Mouse (Mus musculus) lung, embryonic 16.5 days (tissue): Measurements from ENCODE around the gene Cmtm5. TPM values are rescaled to one million over a fixed set of nuclear protein-coding genes. Genes with fewer than 3 reads are reported as not detected.

ENCODE experiments used
- ATAC-seq: fragments of 200-750 bp; cut with Nextera tagmentation; 2 replicates; pipeline ENCODE4 v1.8.0; 2017; ENCODE audit warnings: low read depth, mild to moderate bottlenecking, moderate library complexity
- H3K27ac ChIP-seq: fragments of 300-500 bp; sonication (generic); 2 replicates; pipeline ENCODE4 v1.5.1; 2014; ENCODE audit warnings: mild to moderate bottlenecking, control low read depth, low read length
- H3K27me3 ChIP-seq: fragments of 300-500 bp; sonication (generic); 2 replicates; pipeline ENCODE4 v1.6.1; 2014; ENCODE audit warnings: low read depth, low read length, mixed read lengths; ENCODE audit not compliant: control insufficient read depth, insufficient read depth
- H3K36me3 ChIP-seq: fragments of 300-500 bp; sonication (generic); 2 replicates; pipeline ENCODE4 v1.6.1; 2014; ENCODE audit warnings: low read length; ENCODE audit not compliant: control insufficient read depth, insufficient read depth
- H3K4me1 ChIP-seq: fragments of 300-500 bp; sonication (generic); replicated peaks from 2 replicates; pipeline ENCODE4 v1.6.1; 2014; ENCODE audit warnings: low read length, mixed read lengths; ENCODE audit not compliant: control insufficient read depth, insufficient read depth
- H3K4me2 ChIP-seq: fragments of 300-500 bp; sonication (generic); 2 replicates; pipeline ENCODE4 v1.6.1; 2014; ENCODE audit warnings: low read depth, low read length, control low read depth
- H3K4me3 ChIP-seq: fragments of 300-500 bp; sonication (generic); 2 replicates; pipeline ENCODE4 v1.5.1; 2014; ENCODE audit warnings: mild to moderate bottlenecking, low read length, control low read depth
- H3K9ac ChIP-seq: fragments of 300-500 bp; sonication (generic); 2 replicates; pipeline ENCODE4 v1.6.1; 2014; ENCODE audit warnings: low read length, control low read depth
- H3K9me3 ChIP-seq: fragments of 300-500 bp; sonication (generic); 2 replicates; pipeline ENCODE4 v1.6.1; 2016; ENCODE audit warnings: low read length; ENCODE audit not compliant: control insufficient read depth
- WGBS: fragments of 180-500 bp; shearing (Covaris S2); extraction: QIAGEN DNeasy Blood & Tissue Kit; methylation state at CpG from one replicate; pipeline ENCODE4 v1.1.7; 2014; 5-methylcytosine and 5-hydroxymethylcytosine counted together
- polyA plus RNA-seq: library from polyadenylated mRNA; unstranded; fragments of >200 nt; fragmentation: Nextera tagmentation; extraction: Ambion mirVana; gene quantifications from 2 replicates; pipeline ENCODE4 v1.2.1, GENCODE M21; 2015

Cmtm5 gene
- polyA plus RNA-seq, 1 experiment from 2014 or later, result 1.2 TPM

DNA sequence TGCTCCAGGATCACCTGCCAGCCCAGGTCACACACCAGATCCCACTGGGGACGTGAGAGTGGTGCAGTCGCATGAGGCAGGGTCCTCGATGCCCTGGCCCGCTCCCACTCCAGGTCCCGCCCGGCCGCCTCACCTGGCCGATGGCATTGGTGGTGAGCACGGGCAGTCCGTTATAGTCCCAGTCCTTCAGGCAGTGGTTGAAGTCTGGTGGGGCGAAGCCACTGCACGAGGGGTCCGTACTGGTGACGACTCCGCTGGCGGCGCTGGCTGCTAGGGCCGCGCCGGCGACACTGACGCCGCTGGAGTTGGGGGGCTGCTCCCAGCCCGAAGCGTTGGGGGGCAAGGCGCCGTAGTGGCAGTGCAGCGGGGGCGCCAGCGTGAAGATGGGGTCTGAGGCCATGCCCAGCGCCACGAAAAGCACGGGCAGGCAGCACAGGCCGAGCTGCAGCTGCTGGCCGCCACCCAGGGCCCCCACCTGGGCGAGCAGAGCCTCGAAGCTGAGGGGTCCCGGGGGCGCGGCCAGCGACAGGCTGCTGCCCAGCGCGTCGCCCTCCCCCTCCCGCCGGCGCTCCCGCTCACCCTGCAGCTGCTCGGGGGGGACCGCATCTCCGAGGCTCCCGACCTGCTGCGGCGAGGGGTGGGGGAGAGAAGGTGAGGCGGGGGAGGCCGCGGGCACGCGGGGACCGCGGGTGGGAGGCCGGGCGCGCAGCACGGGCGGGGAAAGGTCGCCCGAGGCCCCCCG, 23.8 kb upstream of the Cmtm5 start:
- peaks cover 3% of the 10 kb centered on the region; the same call in 1 of the 2 replicates for H3K36me3 ChIP-seq
- H3K4me3 ChIP-seq, result peak overlapping the region; percentile 83
- peak overlapping the region; percentile 99 for H3K4me2 ChIP-seq
- H3K27me3 ChIP-seq, result no peaks in the 10 kb centered on the region
- WGBS, result 1% methylated on average over 60 of the region's 69 CpGs
- H3K27ac ChIP-seq, result peak overlapping the region; percentile 68
- H3K4me1 ChIP-seq, result peaks cover 4% of the 10 kb centered on the region; the same call in 1 of the 2 replicates
- peak overlapping the region; percentile 91 for H3K9ac ChIP-seq
- ATAC-seq, result peak; percentile 63
- H3K9me3 ChIP-seq, result no peaks in the 10 kb centered on the region

DNA sequence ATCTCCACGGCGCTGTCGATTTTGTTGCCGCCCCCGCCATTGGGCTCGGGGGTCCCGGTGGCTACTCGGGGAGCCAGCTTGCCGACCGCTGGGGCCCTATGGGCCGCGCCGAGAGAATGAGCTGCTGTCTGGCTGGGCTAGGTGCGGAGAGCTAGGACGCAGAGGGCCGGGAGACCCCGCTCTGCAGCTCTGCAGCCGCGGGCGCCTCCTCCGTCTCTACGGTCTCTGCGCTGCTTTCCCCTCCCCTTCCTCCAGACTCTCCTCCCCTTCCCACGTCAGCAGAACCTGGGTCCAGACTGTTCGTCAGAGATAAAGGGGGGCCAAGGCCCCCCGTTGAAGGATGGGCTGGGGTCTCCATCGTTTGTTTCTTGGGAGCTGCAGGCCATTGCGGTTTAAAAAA, 23.2 kb upstream of the Cmtm5 start, which contains the start of gene Slc22a17:
Slc22a17 (minus strand) TSS at position 247 of the 400 bp plus-strand sequence.
- no peaks in the 10 kb centered on the region for H3K27me3 ChIP-seq
- peak within 1 kb of the TSS; percentile 99 for H3K4me2 ChIP-seq
- H3K36me3 ChIP-seq, result peaks cover 2% of the 10 kb centered on the region; the same call in 1 of the 2 replicates
- peak within 1 kb of the TSS; percentile 91 for H3K9ac ChIP-seq
- ATAC-seq, result peak; percentile 94
- H3K4me1 ChIP-seq, result peaks cover 4% of the 10 kb centered on the region; the same call in 1 of the 2 replicates
- no peaks in the 10 kb centered on the region for H3K9me3 ChIP-seq
- peak within 1 kb of the TSS; percentile 83 for H3K4me3 ChIP-seq
- H3K27ac ChIP-seq, result peak within 1 kb of the TSS; percentile 68
- under 1% methylated on average over 28 of the region's 28 CpGs for WGBS

DNA sequence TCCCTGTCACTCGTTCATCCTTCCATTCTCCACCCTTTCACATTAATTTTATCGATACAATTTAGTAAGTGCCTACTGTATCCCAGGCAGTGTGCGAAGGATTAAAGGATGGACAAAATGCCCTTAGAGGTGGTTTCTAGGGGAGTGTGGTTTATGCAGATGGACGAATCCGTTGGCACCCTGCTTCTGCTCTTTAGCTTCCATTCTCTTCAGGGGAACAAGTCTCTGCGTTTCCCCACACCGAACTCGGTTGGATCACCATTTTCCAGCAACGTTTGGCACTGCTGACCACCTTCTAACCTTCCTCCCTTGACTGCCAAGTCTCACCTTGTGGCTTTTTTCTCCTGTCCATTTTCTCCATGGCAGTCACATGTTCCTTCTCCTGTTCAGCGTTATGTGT, 22.7 kb upstream of the Cmtm5 start:
- peak overlapping the region; percentile 83 for H3K4me3 ChIP-seq
- peak overlapping the region; percentile 68; the same call in 1 of the 2 replicates for H3K27ac ChIP-seq
- WGBS, result 17% methylated on average over 10 of the region's 10 CpGs
- no peaks in the 10 kb centered on the region for H3K27me3 ChIP-seq
- peaks cover 4% of the 10 kb centered on the region; the same call in 1 of the 2 replicates for H3K4me1 ChIP-seq
- no peaks in the 10 kb centered on the region for H3K9me3 ChIP-seq
- ATAC-seq, result no peak
- H3K9ac ChIP-seq, result peak overlapping the region; percentile 91
- H3K4me2 ChIP-seq, result peak overlapping the region; percentile 99
- H3K36me3 ChIP-seq, result peaks cover 2% of the 10 kb centered on the region; the same call in 1 of the 2 replicates

DNA sequence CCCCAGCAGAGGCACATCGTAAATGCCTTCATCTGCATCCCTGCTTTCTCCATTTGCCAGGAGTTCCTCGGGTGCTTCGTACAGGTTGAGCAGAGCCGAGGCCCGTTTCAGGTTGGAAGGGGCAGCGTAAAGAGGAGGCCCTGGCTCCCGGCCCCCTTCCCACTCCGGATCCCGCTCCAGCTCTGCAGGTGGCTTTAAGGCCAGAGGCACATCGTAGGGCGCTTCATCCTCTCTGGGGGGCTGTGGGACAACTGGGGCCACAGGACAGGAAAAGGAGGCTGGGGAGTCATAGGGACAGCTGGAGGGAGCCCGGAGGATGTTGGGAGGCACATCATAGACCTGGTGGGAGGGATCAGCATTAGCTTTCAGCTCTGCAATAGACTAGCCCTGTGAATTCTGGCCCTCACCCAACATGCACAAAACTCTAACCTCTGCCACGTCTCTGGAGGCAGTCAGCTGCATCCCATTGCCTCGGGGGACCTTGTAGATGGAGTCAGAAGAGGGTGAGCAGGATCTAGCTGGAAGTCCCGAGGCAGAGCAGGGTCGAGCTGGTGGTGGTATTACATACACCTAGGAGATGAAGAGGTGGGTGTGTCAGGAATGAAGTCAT, 15.9 kb upstream of the Cmtm5 start:
- no peak for ATAC-seq
- Histone ChIP-seq H3K4me1 (peaks cover 12% of the 10 kb centered on the region), H3K27ac (no peak overlapping the region), H3K36me3 (peaks cover 22% of the 10 kb centered on the region), H3K27me3 (no peaks in the 10 kb centered on the region), H3K4me2 (no peak overlapping the region), H3K9ac (no peak overlapping the region), H3K9me3 (0 out of 2 replicates have a peak, but pooled peaks cover 4% of the 10 kb centered on the region), H3K4me3 (no peak overlapping the region)
- WGBS, result 87% methylated on average over 16 of the region's 16 CpGs

DNA sequence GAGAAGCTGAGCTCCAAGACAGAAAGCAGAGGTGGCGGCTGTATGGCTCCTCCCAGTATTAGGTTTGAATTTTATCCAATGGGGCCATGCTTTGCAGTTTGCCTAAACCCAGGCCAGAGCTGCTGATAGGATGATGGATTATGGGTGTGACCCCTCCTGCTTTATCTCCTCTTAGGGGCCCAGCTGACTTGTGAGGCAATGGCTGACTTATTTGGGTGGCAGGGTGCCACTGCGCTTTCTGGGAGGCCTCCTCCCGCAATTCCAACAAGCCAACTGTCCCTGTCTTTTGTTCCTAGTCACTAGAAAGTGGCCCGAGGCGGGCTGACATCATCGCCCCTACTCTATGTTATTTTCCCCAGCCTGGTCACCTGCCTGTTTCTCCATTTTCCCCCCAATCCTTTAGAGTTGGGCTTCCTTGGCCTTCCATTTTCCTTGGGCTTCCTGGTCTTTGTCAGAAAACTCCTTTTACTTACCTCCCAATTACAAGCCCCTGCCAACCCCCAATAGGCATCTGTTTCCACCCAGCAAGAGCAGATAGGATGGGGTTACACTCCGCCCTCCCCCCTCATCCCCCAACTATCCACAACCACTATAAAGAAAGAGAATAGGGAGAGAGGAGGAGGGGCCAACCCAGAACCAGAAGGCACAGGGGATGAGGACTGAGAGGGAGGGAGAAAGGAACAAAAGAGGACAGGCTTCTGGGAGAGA, 11.3 kb upstream of the Cmtm5 start:
- ATAC-seq, result peak; percentile 32
- Histone ChIP-seq H3K27ac (peak overlapping the region; percentile 97), H3K27me3 (peaks cover 3% of the 10 kb centered on the region; the same call in 1 of the 2 replicates), H3K4me2 (peak overlapping the region; percentile 84), H3K9ac (peak overlapping the region; percentile 79), H3K36me3 (peaks cover 12% of the 10 kb centered on the region), H3K9me3 (0 out of 2 replicates have a peak, but pooled peaks cover 4% of the 10 kb centered on the region), H3K4me1 (peaks cover 17% of the 10 kb centered on the region), H3K4me3 (peak overlapping the region; percentile 55)
- 30% methylated on average over 7 of the region's 7 CpGs for WGBS

DNA sequence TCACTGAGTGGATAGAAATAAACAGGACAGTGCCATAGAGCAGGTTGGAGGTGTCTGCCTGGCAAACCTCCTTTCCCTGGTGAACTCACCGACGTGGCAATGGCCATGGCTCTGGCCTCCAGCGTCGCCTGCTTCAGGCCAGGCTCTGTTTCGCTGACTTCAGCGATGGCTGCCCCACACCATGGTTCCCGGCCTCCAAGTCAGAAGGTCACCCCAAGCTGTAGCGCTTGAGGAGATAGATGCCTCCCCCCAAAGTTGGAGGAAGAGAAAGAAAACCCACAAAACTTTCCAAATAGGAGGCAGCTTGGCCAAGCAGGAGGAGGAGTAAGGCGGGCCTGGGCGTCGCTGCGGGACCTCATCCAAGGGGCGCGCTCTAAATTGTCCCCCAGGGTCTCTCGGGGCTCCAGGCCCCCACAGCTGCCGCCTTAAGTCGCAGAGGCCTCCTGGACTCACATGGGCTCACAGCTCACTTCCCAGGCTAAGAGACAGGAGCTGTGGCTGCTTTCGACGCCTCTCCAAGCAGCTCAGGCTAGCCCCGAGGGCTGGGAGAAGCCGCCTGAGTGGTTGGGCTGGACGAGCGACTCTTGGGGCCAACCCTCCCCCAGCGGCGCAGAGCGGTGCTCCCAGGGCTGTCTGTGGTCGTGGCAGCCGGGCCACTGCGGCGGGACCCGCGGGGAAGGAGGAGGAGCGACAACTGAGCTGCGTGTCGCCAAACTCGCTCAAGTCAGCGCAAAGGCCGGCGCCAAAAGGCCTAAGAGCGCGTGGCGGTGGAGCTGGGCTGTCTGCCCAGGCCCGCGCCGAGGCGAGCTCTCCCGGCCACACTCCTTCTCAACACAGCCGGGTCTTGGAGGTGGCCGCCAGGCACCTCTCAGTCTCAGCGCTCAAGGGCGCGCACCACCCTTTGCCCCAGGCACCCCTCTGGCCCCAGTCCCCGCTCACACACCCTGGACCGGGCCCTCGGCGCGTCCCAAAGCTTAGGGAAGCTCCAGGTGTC, 10.4 kb upstream of the Cmtm5 start, which contains the start of gene Efs:
Efs (minus strand) TSS at position 778 of the 994 bp plus-strand sequence.
- H3K36me3 ChIP-seq, result peaks cover 12% of the 10 kb centered on the region
- peaks cover 17% of the 10 kb centered on the region for H3K4me1 ChIP-seq
- 5% methylated on average over 55 of the region's 57 CpGs for WGBS
- H3K9ac ChIP-seq, result peak within 1 kb of the TSS; percentile 79
- peak within 1 kb of the TSS; percentile 55 for H3K4me3 ChIP-seq
- H3K9me3 ChIP-seq, result 0 out of 2 replicates have a peak, but pooled peaks cover 4% of the 10 kb centered on the region
- peaks cover 3% of the 10 kb centered on the region; the same call in 1 of the 2 replicates for H3K27me3 ChIP-seq
- H3K4me2 ChIP-seq, result peak within 1 kb of the TSS; percentile 84
- H3K27ac ChIP-seq, result peak within 1 kb of the TSS; percentile 97
- ATAC-seq, result peak; percentile 73

DNA sequence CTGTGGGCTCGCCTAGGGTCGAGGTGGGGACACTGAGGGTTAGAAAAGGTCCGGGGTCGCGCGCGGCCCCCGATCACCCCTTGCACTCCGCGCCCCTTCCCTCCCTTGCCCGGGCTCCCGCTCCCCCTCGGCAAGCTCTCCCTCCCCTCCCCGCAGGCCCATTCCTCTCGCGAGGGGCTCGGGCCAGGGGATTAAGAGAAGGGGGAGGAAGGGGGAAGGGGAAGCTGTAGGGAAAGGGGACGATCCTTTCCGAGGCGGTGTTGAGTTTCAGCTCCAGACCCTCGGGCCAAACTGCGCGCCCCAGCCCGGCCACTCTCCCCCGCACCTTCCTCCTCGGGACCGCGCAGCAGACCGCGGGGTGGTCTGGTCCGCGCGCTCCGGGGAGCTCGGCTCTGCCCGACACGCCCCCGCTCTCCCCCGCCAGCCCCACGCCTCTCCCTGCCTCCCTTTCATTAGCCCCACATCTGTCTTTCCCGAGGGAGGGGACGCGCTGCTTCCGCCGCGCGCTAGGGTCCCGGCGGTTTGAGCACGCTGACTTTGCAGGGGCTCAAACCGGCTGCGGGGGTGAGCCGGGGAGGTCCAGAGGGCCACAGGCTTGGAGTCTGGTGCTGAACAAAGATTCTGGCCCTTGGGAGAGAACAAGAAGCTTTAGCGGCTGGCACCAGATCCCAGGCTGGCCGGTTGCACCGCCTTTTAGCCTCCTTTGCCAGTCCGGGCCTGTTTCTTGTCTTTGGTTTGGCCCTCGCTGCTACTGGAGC, 9.5 kb upstream of the Cmtm5 start:
- WGBS, result 1% methylated on average over 51 of the region's 58 CpGs
- peak overlapping the region; percentile 55 for H3K4me3 ChIP-seq
- H3K27ac ChIP-seq, result peak overlapping the region; percentile 97
- peak overlapping the region; percentile 84 for H3K4me2 ChIP-seq
- peak overlapping the region; percentile 79 for H3K9ac ChIP-seq
- peaks cover 5% of the 10 kb centered on the region for H3K36me3 ChIP-seq
- H3K27me3 ChIP-seq, result peaks cover 3% of the 10 kb centered on the region; the same call in 1 of the 2 replicates
- H3K4me1 ChIP-seq, result peaks cover 17% of the 10 kb centered on the region
- no peaks in the 10 kb centered on the region for H3K9me3 ChIP-seq
- ATAC-seq, result peak; percentile 82
